Mouse (Mus musculus) embryonic fibroblast, embryonic 13.5 days (primary cell): ENCODE results near the gene Plekhg4.

Source experiments
- CTCF ChIP-seq: IDR thresholded peaks from 2 replicates; pipeline ENCODE4 v1.5.1; 2011; ENCODE audit warnings: mild to moderate bottlenecking, control low read depth, low read length, moderate library complexity, borderline replicate concordance; ENCODE audit not compliant: insufficient read depth
- POLR2A ChIP-seq: IDR thresholded peaks from 2 replicates; pipeline ENCODE4 v1.6.1; 2011; ENCODE audit warnings: low read depth, mild to moderate bottlenecking, control low read depth, low read length, moderate library complexity

DNA sequence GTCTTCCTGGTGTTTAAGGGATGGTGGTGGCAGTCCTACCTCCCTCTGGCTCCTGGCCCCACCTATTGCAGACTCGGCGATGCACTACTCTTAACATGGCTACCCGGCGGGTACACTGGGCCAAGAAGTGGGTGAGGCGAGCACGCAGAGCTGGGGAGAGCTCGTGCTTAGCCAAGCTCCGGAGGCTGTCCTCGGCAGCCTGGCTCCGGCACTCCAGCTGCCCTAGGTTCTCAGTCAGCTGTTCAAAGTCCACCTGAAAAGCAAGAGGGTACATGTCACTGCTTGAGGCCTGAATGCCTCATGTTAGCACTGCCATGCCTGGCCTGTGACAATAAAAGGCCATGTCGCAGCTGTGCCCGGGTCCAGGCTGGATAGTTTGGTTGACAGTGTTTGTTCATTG, 42.7 kb upstream of the Plekhg4 start:
- TF ChIP-seq POLR2A (no peak), CTCF (no peak)
